Mouse (Mus musculus) spleen, adult 2 months (tissue): ENCODE measurements around the gene Dgcr6. TPM values are rescaled to one million over a fixed set of nuclear protein-coding genes. Genes with fewer than 3 reads are reported as not detected.
"Not testable (repeated sequence)": the region's sequence is repeated elsewhere in the genome, so short reads cannot be mapped to it uniquely, and the experiment has no call there.

ENCODE experiments used
- DNase-seq, 2 experiments: peaks; one replicate each; pipeline versions ENCODE4 v3.0.0 to v3.0.0-alpha.2; 2012 to 2021; ENCODE audit warnings: low spot score in 2 of 2, low read depth in 1 of 2
- H3K27ac ChIP-seq: fragments of 200-500 bp; 2 replicates; pipeline ENCODE4 v1.5.1; 2012; ENCODE audit warnings: low read length, inconsistent platforms; ENCODE audit not compliant: insufficient read depth
- H3K27me3 ChIP-seq: fragments of 200-500 bp; 2 replicates; pipeline ENCODE4 v1.6.1; 2012; ENCODE audit warnings: mild to moderate bottlenecking, moderate library complexity, low read length, inconsistent platforms; ENCODE audit not compliant: control insufficient read depth, insufficient read depth
- H3K36me3 ChIP-seq: fragments of 200-500 bp; 2 replicates; pipeline ENCODE4 v1.6.1; 2012; ENCODE audit warnings: mild to moderate bottlenecking, low read length, inconsistent platforms; ENCODE audit not compliant: control insufficient read depth, insufficient read depth
- H3K4me1 ChIP-seq: fragments of 200-500 bp; 2 replicates; pipeline ENCODE4 v1.6.1; 2011; ENCODE audit warnings: inconsistent platforms; ENCODE audit not compliant: control insufficient read depth, insufficient read depth, insufficient read length
- H3K4me3 ChIP-seq: fragments of 200-500 bp; 2 replicates; pipeline ENCODE4 v1.5.1; 2011; ENCODE audit warnings: mild to moderate bottlenecking, inconsistent platforms; ENCODE audit not compliant: insufficient read depth, insufficient read length; ENCODE audit errors: extremely low read depth
- CTCF ChIP-seq: fragments of 200-500 bp; IDR thresholded peaks from 2 replicates; pipeline ENCODE4 v1.5.1; 2011; ENCODE audit warnings: mild to moderate bottlenecking, inconsistent platforms; ENCODE audit not compliant: insufficient read depth, insufficient read length, insufficient replicate concordance; ENCODE audit errors: extremely low read depth
- POLR2A ChIP-seq: fragments of 200-500 bp; IDR thresholded peaks from 2 replicates; pipeline ENCODE4 v1.6.1; 2011; ENCODE audit warnings: low read depth, low read length, inconsistent platforms
- WGBS: fragments of 180-500 bp; shearing (Covaris S2); methylation state at CpG from one replicate; pipeline ENCODE4 v1.1.7; 2018; 5-methylcytosine and 5-hydroxymethylcytosine counted together
- polyA plus RNA-seq: library from polyadenylated mRNA; depleted of rRNA; stranded (reverse); fragments of >200 nt; gene quantifications from 2 replicates; pipeline ENCODE4 v1.2.3, GENCODE M21; 2012; rRNA removed

Dgcr6 gene
- 17.6 and 20.3 TPM in 2 replicates for polyA plus RNA-seq

GRCm38 (mm10) chr16:18052731-18053202 lies at the start of gene Dgcr6:
Dgcr6 (plus strand) TSS chr16:18052860.
- H3K4me3 ChIP-seq, result no peak within 1 kb of the TSS
- no peaks in the 10 kb centered on the region for H3K36me3 ChIP-seq
- 18% methylated on average over 11 of the region's 11 CpGs for WGBS
- no peak for TF ChIP-seq POLR2A
- peak; percentile 73; the same call in 1 of the 2 replicates for TF ChIP-seq CTCF
- peak in 1 of 2 experiments; percentile 47 for DNase-seq
- H3K27me3 ChIP-seq, result no peaks in the 10 kb centered on the region
- no peak within 1 kb of the TSS for H3K27ac ChIP-seq
- peaks cover 2% of the 10 kb centered on the region; the same call in 1 of the 2 replicates for H3K4me1 ChIP-seq

GRCm38 (mm10) chr16:18004589-18004988 lies 48.1 kb upstream of the Dgcr6 start:
- Histone ChIP-seq H3K27ac (no peak overlapping the region), H3K36me3 (no peaks in the 10 kb centered on the region), H3K27me3 (no peaks in the 10 kb centered on the region), H3K4me3 (no peak overlapping the region), H3K4me1 (no peaks in the 10 kb centered on the region)
- TF ChIP-seq POLR2A (no peak), CTCF (no peak)
- 41% methylated on average over 5 of the region's 5 CpGs for WGBS
- DNase-seq, result no peak

- TF ChIP-seq CTCF, result no peak
- DNase-seq, result no peak
- Histone ChIP-seq H3K27ac (no peak overlapping the region), H3K36me3 (no peaks in the 10 kb centered on the region), H3K4me1 (no peaks in the 10 kb centered on the region), H3K4me3 (no peak overlapping the region), H3K27me3 (no peaks in the 10 kb centered on the region)
- 66% methylated on average over 4 of the region's 4 CpGs for WGBS
These were observed 45.6 kb upstream of the Dgcr6 start for GRCm38 (mm10) chr16:18007083-18007482.

GRCm38 (mm10) chr16:18011101-18011500 lies 41.6 kb upstream of the Dgcr6 start:
- Histone ChIP-seq H3K4me1 (no peaks in the 10 kb centered on the region), H3K27ac (no peak overlapping the region), H3K36me3 (no peaks in the 10 kb centered on the region), H3K4me3 (no peak overlapping the region), H3K27me3 (no peaks in the 10 kb centered on the region)
- DNase-seq, result no peak
- 91% methylated on average over 6 of the region's 6 CpGs for WGBS
- no peak for TF ChIP-seq POLR2A

- not testable (repeated sequence) for H3K4me3 ChIP-seq, H3K4me1 ChIP-seq, H3K27me3 ChIP-seq, H3K36me3 ChIP-seq, H3K27ac ChIP-seq, DNase-seq
- 84% methylated on average over 4 of the region's 4 CpGs for WGBS
These were observed 36.2 kb upstream of the Dgcr6 start for GRCm38 (mm10) chr16:18016482-18016881.

- Histone ChIP-seq H3K4me3 (no peak overlapping the region), H3K4me1 (no peaks in the 10 kb centered on the region), H3K36me3 (no peaks in the 10 kb centered on the region), H3K27ac (no peak overlapping the region), H3K27me3 (no peaks in the 10 kb centered on the region)
- TF ChIP-seq POLR2A (no peak), CTCF (no peak)
- DNase-seq, result no peak
- 81% methylated on average over 8 of the region's 8 CpGs for WGBS
These were observed 29.7 kb upstream of the Dgcr6 start for GRCm38 (mm10) chr16:18022780-18023557.

GRCm38 (mm10) chr16:18027371-18027770 lies 25.3 kb upstream of the Dgcr6 start:
- TF ChIP-seq CTCF (no peak), POLR2A (no peak)
- WGBS, result 79% methylated on average over 2 of the region's 2 CpGs
- Histone ChIP-seq H3K4me3 (no peak overlapping the region), H3K27me3 (no peaks in the 10 kb centered on the region), H3K4me1 (no peaks in the 10 kb centered on the region), H3K27ac (no peak overlapping the region), H3K36me3 (no peaks in the 10 kb centered on the region)
- no peak for DNase-seq
